Mouse (Mus musculus) mouse embryonic stem cell (cell line): ENCODE results near the gene Rtn1.

Experiments used
- in situ Hi-C, 2 experiments: fragments of 300-500 bp; cut with MboI; formaldehyde crosslinking; loops; 1 replicate in 1 of 2; 3 replicates in 1 of 2; pipeline ENCODE4 v1.14.3; 2019 to 2020; ENCODE audit warnings: low sequenced_read_pairs in 2 of 2, low pct_unique_long_range_greater_than_20kb in 1 of 2, mixed read lengths in 1 of 2; ENCODE audit not compliant: unreplicated experiment in 1 of 2

The Rtn1 gene

GRCm38 (mm10) chr12:72343639-72344038, 65.2 kb downstream of the Rtn1 start:
- in situ Hi-C loops: no loop called here

DNA sequence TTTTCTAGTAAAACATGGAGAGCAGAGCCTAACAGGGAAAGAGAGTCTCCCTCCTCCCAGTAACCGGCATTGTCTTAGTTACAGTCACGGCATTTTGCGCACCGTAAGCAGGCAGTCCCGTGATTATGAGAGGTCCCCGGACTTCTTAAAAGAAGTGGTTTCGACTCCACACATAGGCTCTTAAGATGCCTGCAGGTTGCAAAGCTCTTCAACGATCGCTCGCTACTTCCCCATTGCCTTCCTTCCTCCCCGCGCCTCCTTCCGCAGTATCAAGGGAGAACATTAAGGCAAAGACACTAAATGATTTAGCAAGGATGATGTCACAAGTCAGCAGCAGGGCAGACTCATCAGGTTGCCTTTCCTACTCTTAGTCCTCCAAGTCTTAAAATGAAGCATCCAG, 72.8 kb downstream of the Rtn1 start:
- in situ Hi-C loops: no loop called here

DNA sequence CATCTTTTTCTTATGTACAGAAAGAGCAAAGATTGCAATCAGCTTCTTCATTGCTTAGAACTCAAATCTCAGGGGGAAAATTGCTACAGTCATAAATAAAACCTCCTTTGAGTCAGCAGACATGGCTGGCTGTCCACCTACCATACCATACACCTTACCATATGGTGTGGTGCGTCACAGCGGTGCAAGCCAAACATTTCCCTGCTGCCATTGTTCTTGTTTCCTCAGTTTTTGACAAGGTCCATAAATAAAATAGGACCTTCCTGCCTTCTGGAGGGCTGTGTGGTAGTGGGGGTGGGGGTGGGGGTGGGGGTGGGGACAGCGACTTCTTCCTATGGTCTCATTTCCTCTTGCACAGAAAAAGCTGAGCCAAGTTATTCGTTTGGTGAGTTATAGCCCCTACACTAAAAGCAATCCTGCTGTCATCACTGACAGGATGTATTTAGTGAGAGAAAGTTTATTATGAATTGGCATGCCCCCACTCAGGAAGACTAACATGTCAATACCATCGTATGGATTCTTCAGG, 76.3 kb downstream of the Rtn1 start:
- in situ Hi-C loops: no loop called here

- in situ Hi-C loops: no loop called here
These were observed 76.9 kb downstream of the Rtn1 start for GRCm38 (mm10) chr12:72331912-72332487.

DNA sequence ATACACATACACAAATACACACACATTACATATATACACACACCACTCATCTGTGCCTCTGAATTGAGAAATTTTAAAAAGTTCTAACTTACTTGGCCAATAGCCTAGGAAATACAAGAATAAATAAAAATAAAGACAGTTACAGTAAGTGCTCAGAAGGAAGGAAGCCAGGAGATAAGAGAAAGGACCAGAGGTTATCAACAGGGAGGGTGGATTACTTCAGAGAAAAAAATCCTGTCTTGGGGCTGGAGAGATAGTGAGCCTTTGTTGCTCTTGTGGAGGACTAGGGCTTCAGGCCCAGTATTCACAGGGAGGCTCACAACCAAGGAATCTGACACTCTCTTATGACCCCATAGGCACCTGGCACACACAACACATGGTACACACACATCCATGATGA, 82.8 kb downstream of the Rtn1 start:
- in situ Hi-C loops: no loop called here

GRCm38 (mm10) chr12:72325025-72325424, 83.8 kb downstream of the Rtn1 start:
- in situ Hi-C loops: no loop called here

DNA sequence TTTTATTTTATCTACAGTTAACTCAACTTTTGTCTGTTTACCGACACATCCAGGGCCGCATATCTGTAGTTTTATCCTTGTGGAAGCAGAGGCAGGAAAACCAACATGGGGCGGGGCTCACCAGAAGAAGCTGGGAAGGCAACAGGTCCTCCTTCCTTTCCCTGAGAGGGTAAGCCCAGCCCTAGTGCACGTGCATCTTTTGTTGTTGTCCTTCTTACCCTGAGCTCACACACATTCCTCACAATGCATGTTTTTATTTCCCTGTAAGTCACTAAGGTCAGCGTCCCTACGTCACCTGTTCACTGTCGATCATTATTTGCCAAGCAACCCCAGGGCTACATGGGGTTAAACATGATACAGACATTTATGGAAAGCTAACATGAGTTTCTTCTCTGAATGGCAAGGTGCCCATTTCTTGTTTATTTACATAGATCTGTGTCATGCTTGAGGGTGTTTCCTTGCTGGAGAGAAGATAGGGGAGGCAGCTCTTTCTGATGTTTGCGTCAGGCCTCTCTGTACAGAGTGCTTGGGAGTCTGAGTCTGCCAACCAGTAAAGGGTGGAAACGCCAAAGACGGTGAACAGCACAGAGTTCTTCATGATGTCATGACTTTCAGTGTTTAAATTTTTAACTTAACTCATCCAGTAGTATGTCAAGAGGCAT, 84.5 kb downstream of the Rtn1 start:
- in situ Hi-C loops: no loop called here

- in situ Hi-C loops: no loop called here
These were observed 85.1 kb downstream of the Rtn1 start for GRCm38 (mm10) chr12:72323778-72324177.

- in situ Hi-C loops: no loop called here
These were observed 93.0 kb downstream of the Rtn1 start for GRCm38 (mm10) chr12:72315732-72316465.

DNA sequence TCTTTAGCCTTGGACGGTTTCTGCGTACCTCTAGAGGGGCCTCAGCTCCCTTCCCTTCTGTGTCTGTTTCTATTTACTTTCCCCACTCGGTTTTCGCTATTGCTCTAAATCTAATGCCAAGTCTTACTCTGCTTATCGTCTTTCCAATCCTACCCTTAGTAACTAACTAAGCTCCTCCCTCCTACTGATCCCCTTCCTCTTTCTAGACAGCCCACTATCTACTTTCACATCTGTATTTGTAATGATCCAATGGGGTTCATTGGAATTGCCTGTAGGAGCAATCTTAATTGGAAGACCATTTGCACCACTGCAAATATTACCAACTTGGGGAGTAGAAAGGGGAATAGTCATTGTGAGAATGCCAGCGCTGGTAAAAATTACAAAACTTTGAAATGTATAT, 98.0 kb downstream of the Rtn1 start:
- in situ Hi-C loops: no loop called here

GRCm38 (mm10) chr12:72308506-72308905, 100.3 kb downstream of the Rtn1 start:
- in situ Hi-C loops: no loop called here

DNA sequence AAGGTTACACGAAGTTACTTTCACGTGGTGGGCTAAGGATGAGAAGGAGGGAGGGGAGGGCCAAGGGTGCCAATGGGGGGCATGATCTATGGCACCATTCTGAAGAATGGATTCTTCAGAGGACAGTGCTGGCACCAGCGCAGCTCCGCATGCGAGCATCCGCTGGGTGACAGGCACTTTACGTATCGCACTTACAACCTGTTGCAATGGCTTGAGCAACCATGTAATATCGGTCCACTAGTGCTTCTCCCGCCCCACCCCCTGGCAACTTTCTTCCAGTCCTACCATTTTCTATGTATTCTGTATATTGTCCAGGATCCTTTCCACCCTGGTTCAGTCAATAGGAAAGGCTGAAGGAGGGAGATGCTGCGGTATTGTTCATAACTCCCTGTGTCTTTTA, 102.6 kb downstream of the Rtn1 start:
- in situ Hi-C loops: no loop called here

DNA sequence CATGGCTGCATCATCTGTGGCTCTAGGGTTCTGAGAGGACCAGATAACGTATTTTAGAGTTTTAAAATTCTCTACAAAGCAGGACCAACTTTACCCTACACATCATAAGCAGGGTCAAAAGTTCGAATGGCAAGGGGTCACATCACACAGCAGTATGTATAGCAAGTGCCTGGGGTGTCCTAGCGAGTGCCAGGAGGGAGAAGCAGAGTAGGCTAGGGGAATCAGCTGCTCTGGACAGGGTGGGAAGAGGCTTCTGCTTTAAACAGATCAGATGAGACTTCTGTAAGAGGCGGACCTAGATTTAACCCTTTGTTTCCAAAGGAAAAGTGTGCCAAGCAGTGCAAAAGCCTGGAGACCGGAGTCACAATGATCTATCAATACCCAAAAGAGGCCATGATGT, 103.4 kb downstream of the Rtn1 start:
- in situ Hi-C loops: no loop called here

DNA sequence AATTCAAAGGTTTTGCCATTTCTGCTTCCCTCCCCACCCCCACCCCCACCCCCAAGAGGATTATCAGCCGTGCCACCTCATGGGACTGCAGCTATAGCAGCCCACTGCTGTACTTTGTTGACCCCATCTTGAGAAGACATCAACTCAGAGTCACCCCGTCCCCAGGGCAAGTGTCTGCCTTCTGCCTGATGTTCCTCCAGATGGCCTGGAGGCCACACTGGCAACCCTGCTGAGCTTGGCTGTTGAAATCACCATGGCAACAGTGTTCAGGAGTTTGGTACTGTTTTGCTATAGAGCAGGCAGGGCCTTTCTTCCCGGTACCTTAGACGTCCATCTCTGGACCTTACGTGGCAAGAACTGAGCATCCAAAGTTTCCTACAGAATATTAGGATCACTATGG, 103.9 kb downstream of the Rtn1 start:
- in situ Hi-C loops: no loop called here

DNA sequence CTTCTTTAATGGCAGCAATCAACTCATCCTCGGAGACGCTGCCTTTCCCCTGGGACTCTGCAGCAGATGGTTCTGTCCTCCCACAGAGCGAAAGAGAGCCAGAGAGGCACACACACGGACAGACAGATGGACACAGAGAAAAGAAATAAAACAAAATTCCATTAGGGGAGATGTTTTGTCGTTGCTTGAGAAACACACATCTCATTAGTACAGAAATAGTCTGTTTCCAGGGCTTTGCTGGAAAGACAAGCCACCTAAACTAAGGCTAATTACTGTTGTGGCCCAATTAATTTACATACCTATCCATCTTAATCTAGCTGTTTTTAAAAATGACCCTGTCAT, 104.5 kb downstream of the Rtn1 start:
- in situ Hi-C loops: no loop called here

DNA sequence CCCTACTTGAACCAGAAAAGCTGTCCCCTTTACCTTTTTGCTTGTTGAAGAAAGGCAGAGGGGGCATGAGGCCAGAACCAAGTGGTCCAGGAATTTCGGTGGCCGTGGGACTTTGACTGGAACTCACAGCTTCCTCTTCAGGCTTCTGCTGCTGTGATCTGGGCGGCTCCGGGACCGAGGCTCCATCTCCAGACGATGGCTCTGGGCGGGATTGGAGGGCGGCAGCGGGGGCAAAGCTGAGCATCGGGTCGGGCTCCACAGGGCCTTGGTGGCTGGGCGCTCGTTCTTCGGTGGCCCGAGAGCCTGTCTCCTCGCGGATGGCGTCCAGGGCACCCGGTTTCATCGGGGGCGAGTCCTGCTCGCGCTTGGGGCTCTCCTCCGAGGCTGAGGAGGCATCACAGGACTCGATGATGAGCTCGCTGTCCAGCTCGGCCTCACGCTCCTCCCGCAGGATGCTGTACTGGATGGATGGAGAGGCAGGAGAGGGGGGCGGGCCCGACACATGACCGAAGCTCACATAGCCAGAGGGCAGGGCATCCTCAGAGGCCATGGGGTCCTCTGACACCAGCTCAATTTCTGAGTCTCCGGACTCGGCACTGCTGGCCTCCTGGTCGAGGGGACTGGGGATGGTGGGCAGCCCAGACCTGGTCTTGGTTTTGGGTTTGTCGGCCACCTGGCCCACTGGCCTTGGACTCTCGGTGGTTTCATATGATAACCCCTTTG, 105.1 kb downstream of the Rtn1 start:
- in situ Hi-C loops: no loop called here

GRCm38 (mm10) chr12:72301431-72301830, 107.4 kb downstream of the Rtn1 start:
- in situ Hi-C loops: no loop called here

DNA sequence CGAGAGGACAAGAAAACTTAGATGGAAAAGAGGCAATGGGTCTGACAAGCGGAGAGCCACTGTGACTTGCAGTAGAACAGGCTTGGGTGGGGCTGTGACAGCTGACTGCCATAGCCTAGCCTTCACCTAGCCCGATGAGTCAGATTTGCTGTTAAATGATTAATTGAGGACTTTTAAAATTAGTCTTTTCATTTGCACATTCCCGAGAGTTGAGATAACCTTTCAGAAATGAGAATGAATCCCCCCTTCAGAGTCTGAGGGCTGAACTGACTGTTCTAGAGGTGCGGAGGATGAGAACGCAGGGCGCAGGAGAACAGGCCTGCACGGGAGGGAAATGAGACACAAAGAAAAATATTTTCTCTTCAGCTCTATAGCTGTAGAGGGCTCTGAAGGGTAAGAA, 107.9 kb downstream of the Rtn1 start:
- in situ Hi-C loops: no loop called here

DNA sequence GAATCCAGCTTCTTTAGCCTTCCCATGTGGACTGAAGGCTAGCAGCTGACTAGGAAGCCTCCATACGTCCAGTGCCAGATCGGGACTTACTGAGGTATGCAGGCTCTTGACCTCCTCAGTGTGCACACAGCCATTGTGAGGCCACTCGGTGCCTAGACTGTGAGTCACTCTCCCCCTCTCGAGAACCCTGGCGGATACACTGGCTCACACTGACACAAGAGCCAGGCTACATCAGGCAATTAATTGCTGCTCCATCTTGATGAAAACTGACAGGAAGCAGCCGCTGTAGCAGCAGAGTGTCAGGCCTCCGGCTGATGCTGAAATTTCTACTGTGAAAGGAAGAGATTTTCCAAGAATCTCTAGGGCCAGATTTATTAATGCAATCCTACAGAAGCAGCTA, 110.6 kb downstream of the Rtn1 start:
- in situ Hi-C loops: no loop called here
